Mouse (Mus musculus) v-Abl transformed pro-B cells (cell line): ENCODE measurements around the gene Scg5.

ENCODE experiments used
- in situ Hi-C, 2 experiments: fragments of 400-800 bp; cut with MboI; formaldehyde crosslinking; loops; one replicate each; pipeline ENCODE4 v1.15.1; 2025; ENCODE audit not compliant: unreplicated experiment in 2 of 2

The Scg5 gene

GRCm38 (mm10) chr2:113828943-113829882 lies at the start of gene Scg5:
TSS of gene Scg5 (minus strand) at chr2:113829121.
- in situ Hi-C loops: loop anchor here (5.0 to 25.0 kb wide), 5 partner anchors 337 to 1758 kb away; partner anchors contain the start of genes BC052040 (in 2 of the 2), Dph6 (in 2 of the 2) and Katnbl1 (in 1 of the 2)

DNA sequence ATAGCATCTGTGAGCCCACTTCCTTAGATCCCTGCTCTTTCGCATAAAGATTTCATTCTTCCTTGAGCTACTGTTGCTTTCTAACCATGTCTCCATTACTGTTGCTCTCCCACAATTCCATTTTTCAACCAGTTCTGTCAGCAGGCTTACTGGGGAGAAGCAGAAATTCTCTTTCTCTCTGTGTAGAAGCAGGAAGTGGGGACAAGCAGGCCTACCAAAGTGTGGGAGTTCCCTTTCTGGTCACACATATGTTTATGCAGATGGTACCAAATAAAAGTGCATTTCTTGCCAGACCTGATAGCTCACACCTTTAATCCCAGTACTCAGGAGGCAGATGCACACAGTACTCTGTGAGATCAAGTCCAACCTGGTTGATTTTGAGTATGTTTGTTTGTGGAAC lies 41.2 kb upstream of the Scg5 start:
- in situ Hi-C loops: no loop called here

DNA sequence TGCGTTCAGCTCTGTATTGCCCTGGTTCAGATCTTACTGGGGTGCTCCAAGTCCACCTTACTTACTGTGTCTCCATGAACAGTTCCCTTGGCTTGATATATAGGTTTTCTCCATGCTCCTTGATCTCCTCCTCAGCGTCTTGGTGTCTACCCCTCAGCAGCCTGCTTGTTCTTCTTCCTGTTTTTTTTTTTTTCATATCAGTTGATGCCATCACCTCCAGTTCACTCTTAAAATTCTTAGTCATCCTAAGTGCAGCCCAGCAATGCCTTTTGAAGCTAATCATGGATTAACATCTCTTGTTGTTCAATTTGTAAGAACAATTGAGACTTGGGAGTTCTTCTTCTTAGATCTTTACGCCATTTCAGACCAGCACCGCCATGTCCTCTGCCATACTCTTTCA lies 39.5 kb upstream of the Scg5 start:
- in situ Hi-C loops: loop anchor here (5.0 kb wide), 1 partner anchor 279 kb away; no protein-coding TSS in a partner anchor

GRCm38 (mm10) chr2:113866155-113866554 lies 37.2 kb upstream of the Scg5 start:
- in situ Hi-C loops: loop anchor here (5.0 kb wide), 1 partner anchor 281 kb away; no protein-coding TSS in a partner anchor

GRCm38 (mm10) chr2:113849141-113849540 lies 20.2 kb upstream of the Scg5 start:
- in situ Hi-C loops: loop anchor here (10.0 to 25.0 kb wide), 5 partner anchors 813 to 1738 kb away; partner anchors contain the start of genes BC052040 (in 2 of the 2), Dph6 (in 2 of the 2), Gm21985 (in 1 of the 2) and Katnbl1 (in 1 of the 2)

DNA sequence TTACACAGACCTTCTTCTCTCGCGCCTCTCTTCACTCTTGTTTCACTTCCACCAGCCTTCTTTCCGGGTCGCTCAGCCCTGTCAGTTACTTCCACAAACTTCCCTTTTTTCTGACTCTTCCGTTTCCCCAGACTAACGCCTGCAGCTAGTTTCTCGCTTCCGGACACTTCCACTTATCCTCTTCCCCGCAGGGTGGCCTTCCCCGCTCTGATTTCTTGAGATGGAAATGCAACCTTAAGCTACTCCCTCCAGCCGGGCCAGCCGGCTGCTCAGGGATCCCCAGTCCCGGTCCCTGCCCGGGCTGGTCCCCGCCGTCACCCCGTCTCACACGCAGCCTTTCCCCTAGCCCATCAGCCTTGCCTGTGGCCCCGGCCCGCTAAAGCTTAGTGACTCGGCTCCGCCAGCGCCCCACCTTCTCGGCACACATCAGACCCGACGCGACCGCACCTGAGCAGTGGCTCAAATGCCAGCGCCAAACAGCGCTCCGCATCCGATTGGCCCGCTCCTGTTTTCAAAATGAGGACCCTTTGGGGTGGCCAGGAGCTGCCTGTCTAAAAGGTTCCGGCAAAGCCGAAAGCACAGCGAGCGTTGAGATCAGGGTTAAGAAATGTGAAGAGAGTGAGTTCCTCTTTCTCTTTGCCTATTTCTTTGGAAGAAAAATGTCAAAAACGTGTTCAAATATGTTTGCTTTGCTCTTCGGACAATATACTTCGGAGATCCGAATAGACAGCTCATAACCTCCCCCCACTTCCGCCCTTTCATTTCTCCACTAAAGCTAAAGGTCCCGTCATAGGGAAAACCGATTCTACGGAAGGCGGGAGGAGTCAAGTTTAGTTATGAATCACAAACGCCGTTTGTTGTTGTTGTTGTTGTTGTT lies 19.6 kb upstream of the Scg5 start, which contains the start of gene Arhgap11a:
TSS of gene Arhgap11a (minus strand) at position 417 of the 877 bp plus-strand sequence.
- in situ Hi-C loops: loop anchor here (10.0 to 25.0 kb wide), 5 partner anchors 814 to 1739 kb away; partner anchors contain the start of genes BC052040 (in 2 of the 2), Dph6 (in 2 of the 2), Gm21985 (in 1 of the 2) and Katnbl1 (in 1 of the 2)

DNA sequence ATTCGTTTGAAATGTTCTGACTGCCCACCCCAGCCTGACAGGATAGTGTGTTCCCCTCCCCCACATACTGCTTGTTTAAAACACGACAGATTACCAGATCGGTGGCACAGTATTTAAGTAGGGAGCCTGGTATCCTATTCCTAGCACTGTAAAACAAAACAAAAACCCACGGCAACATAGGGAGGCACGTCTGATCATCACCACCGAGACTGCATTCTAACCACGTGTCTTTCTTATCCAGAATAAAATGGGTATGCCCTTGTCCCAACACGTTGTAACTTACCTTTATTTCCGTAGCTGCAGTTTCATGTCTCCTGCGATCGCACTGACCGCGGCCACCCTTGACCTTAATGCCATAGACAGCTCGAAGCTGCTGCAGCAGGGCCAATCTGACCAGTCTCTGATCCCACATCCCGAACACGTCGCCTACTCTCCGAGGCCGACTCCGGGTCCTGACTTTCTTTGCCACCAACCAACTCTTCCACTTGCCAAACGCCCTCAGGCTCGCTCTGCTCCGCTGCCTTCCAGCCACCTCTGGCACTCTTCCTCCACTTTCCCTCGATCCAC lies 18.8 kb upstream of the Scg5 start:
- in situ Hi-C loops: loop anchor here (10.0 to 25.0 kb wide), 5 partner anchors 815 to 1740 kb away; partner anchors contain the start of genes BC052040 (in 2 of the 2), Dph6 (in 2 of the 2), Gm21985 (in 1 of the 2) and Katnbl1 (in 1 of the 2)

- in situ Hi-C loops: loop anchor here (10.0 to 25.0 kb wide), 5 partner anchors 817 to 1742 kb away; partner anchors contain the start of genes BC052040 (in 2 of the 2), Dph6 (in 2 of the 2), Gm21985 (in 1 of the 2) and Katnbl1 (in 1 of the 2)
Measured at GRCm38 (mm10) chr2:113845081-113845480, 16.2 kb upstream of the Scg5 start.

GRCm38 (mm10) chr2:113841656-113842437 lies 12.9 kb upstream of the Scg5 start:
- in situ Hi-C loops: loop anchor here (10.0 to 25.0 kb wide), 5 partner anchors 820 to 1745 kb away; partner anchors contain the start of genes BC052040 (in 2 of the 2), Dph6 (in 2 of the 2), Gm21985 (in 1 of the 2) and Katnbl1 (in 1 of the 2)

DNA sequence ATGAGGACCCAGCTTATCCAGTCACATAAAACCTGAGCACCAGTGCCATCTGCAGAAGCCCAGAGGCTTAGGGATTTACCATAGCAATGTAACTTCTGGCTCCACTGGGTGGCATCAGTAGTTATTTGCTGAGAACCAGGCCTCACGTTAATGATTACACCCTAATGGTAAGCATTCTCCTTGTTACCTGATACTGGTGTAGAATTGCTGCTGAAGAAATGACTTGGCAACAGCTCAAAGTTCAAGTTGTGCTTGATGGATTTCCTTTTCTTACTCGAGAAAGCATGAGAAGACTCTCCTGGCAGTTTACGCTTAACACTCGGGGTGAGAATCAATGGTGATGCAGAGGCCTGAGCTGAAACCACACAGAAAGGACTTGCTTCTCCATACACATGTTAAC lies 10.6 kb upstream of the Scg5 start:
- in situ Hi-C loops: loop anchor here (25.0 kb wide), 4 partner anchors 823 to 1748 kb away; partner anchors contain the start of genes BC052040 (in 2 of the 2), Dph6 (in 2 of the 2) and Katnbl1 (in 1 of the 2)

GRCm38 (mm10) chr2:113835219-113835618 lies 6.3 kb upstream of the Scg5 start:
- in situ Hi-C loops: loop anchor here (25.0 kb wide), 4 partner anchors 827 to 1752 kb away; partner anchors contain the start of genes BC052040 (in 2 of the 2), Dph6 (in 2 of the 2) and Katnbl1 (in 1 of the 2)

DNA sequence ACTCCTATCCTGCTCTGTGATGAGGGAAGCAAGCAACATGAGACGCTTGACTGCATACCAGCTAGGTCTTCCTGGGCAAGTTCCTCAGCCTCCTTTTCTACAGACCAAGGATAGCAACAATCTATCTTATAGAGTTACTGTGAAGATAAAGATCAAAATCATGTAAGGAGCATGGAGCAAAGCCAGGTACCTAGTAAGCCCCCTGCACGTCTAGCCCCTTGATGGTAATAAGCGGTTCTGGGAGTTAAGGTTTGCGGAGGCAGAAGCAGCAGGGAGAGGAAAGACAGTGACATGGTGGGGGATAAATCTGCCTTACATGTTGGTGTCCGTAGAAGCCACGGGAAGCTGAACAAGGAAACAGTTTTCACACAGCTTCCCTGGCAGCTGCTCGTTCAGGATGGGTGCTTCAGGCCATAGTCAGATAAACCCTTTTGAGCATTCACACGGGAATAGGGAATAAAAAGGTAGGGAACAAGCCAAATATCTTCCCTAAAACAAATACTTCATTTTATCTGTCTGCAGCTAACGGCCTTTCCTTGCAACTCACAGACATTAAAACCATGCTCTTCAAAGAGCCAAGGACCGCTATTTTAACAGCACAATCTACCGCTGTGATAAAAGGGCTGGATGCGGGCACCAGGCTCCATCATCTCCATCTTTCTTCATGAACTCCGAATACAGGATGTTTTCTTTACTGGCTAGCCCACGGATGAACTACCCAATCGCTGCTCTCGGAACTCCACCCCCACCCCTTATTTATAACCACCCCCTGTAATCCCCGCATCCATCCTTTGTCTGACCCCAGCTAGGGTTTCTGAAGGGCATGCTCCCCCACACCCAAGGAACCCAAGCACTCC lies 607 bp downstream of the Scg5 start:
- in situ Hi-C loops: loop anchor here (5.0 to 25.0 kb wide), 5 partner anchors 336 to 1759 kb away; partner anchors contain the start of genes BC052040 (in 2 of the 2), Dph6 (in 2 of the 2) and Katnbl1 (in 1 of the 2)

DNA sequence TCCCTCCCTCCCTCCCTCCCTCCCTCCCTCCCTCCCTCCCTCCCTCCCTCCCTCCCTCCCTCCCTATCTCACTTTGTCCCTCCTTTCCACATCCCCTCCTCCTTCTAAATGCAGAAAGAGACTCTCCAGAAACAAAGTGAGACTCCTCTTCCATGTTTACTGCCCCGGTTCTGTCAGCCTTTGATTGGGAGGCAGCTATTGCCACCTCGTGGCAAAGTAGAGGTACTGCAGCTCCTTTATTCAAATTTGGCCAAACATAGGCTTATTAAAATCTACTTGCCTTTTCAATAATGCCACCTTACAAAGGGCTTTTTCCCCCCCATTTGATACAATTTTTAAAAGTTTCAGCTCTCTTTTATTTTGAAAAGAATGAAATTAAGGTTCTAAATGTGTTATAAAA lies 5.0 kb downstream of the Scg5 start:
- in situ Hi-C loops: loop anchor here in 1 of 2 experiments (5.0 to 25.0 kb wide), 2 partner anchors 327 to 1037 kb away; no protein-coding TSS in a partner anchor

DNA sequence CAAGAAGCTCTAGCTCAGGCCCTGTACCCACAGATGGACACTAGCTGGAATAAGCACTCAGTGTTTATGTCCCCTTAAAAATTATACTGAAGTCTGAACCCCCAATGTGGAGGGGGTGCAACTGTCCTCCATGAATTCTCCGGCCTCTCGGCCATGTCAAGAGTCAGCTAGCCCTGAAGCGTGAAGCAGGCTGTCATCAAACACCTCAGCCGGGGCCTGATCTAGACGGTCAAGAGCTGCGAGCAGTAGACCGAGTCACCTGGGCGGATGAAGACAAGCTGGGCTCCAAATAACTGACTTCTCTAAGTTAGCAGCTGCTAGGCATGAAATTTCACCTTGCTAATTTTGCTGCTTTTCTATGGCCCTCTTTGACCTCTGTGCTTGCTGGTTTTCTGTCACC lies 6.6 kb downstream of the Scg5 start:
- in situ Hi-C loops: loop anchor here in 1 of 2 experiments (5.0 to 25.0 kb wide), 2 partner anchors 325 to 1035 kb away; no protein-coding TSS in a partner anchor

- in situ Hi-C loops: loop anchor here in 1 of 2 experiments (5.0 to 25.0 kb wide), 2 partner anchors 324 to 1034 kb away; no protein-coding TSS in a partner anchor
Measured at GRCm38 (mm10) chr2:113821176-113821734, 7.7 kb downstream of the Scg5 start.

- in situ Hi-C loops: loop anchor here in 1 of 2 experiments (5.0 to 25.0 kb wide), 2 partner anchors 323 to 1033 kb away; no protein-coding TSS in a partner anchor
Measured at GRCm38 (mm10) chr2:113820117-113820516, 8.8 kb downstream of the Scg5 start.
